Mouse (Mus musculus) neural tube, embryonic 14.5 days (tissue): Measurements from ENCODE around the gene Noa1. TPM values are rescaled to one million over a fixed set of nuclear protein-coding genes. Genes with fewer than 3 reads are reported as not detected.

Source experiments
- ATAC-seq: fragments of 200-750 bp; cut with Nextera tagmentation; 2 replicates; pipeline ENCODE4 v1.8.0; 2017; ENCODE audit warnings: low read depth, mild to moderate bottlenecking, moderate TSS enrichment, moderate library complexity
- H3K27ac ChIP-seq: fragments of 300-500 bp; sonication (generic); 2 replicates; pipeline ENCODE4 v1.5.1; 2014; ENCODE audit warnings: low read depth, mild to moderate bottlenecking, control low read depth, low read length, moderate library complexity, mixed read lengths
- H3K27me3 ChIP-seq: fragments of 300-500 bp; sonication (generic); 2 replicates; pipeline ENCODE4 v1.6.1; 2014; ENCODE audit warnings: low read length; ENCODE audit not compliant: control insufficient read depth, insufficient read depth
- H3K36me3 ChIP-seq: fragments of 300-500 bp; sonication (generic); 2 replicates; pipeline ENCODE4 v1.6.1; 2014; ENCODE audit warnings: low read length, mixed read lengths; ENCODE audit not compliant: control insufficient read depth, insufficient read depth
- H3K4me1 ChIP-seq: fragments of 300-500 bp; sonication (generic); 2 replicates; pipeline ENCODE4 v1.6.1; 2014; ENCODE audit warnings: low read length; ENCODE audit not compliant: control insufficient read depth, insufficient read depth
- H3K4me2 ChIP-seq: fragments of 300-500 bp; sonication (generic); 2 replicates; pipeline ENCODE4 v1.6.1; 2014; ENCODE audit warnings: mild to moderate bottlenecking, low read depth, low read length, control low read depth
- H3K4me3 ChIP-seq: fragments of 300-500 bp; sonication (generic); 2 replicates; pipeline ENCODE4 v1.5.1; 2014; ENCODE audit warnings: low read depth, low read length, control low read depth, mixed read lengths
- H3K9ac ChIP-seq: fragments of 300-500 bp; sonication (generic); replicated peaks from 2 replicates; pipeline ENCODE4 v1.6.1; 2014; ENCODE audit warnings: low read depth, mild to moderate bottlenecking, control low read depth, low read length, mixed read lengths
- H3K9me3 ChIP-seq: fragments of 300-500 bp; sonication (generic); 2 replicates; pipeline ENCODE4 v1.6.1; 2016; ENCODE audit warnings: low read length; ENCODE audit not compliant: control insufficient read depth
- WGBS: fragments of 180-500 bp; shearing (Covaris S2); extraction: QIAGEN DNeasy Blood & Tissue Kit; methylation state at CpG from one replicate; pipeline ENCODE4 v1.1.7; 2014; 5-methylcytosine and 5-hydroxymethylcytosine counted together
- polyA plus RNA-seq: library from polyadenylated mRNA; unstranded; fragments of >200 nt; fragmentation: Nextera tagmentation; extraction: Ambion mirVana; gene quantifications from 2 replicates; pipeline ENCODE4 v1.2.1, GENCODE M21; 2014

Gene Noa1
- polyA plus RNA-seq, 1 experiment from 2014 or later = 32.1 TPM

- Histone ChIP-seq H3K9ac (no peak overlapping the region), H3K9me3 (no peaks in the 10 kb centered on the region), H3K36me3 (peaks cover 10% of the 10 kb centered on the region), H3K4me3 (no peak overlapping the region), H3K4me1 (no peaks in the 10 kb centered on the region), H3K4me2 (no peak overlapping the region), H3K27ac (no peak overlapping the region), H3K27me3 (no peaks in the 10 kb centered on the region)
- WGBS = 95% methylated on average over 6 of the region's 6 CpGs
- no peak for ATAC-seq
Measured at GRCm38 (mm10) chr5:77277204-77277603, 32.7 kb downstream of the Noa1 start.

GRCm38 (mm10) chr5:77275950-77276349 lies 33.9 kb downstream of the Noa1 start:
- Histone ChIP-seq H3K9ac (no peak overlapping the region), H3K36me3 (no peaks in the 10 kb centered on the region), H3K27me3 (no peaks in the 10 kb centered on the region), H3K4me3 (no peak overlapping the region), H3K27ac (no peak overlapping the region), H3K4me1 (no peaks in the 10 kb centered on the region), H3K9me3 (no peaks in the 10 kb centered on the region), H3K4me2 (no peak overlapping the region)
- 89% methylated on average over 5 of the region's 5 CpGs for WGBS
- ATAC-seq = no peak

GRCm38 (mm10) chr5:77273151-77273550 lies 36.7 kb downstream of the Noa1 start:
- Histone ChIP-seq H3K36me3 (no peaks in the 10 kb centered on the region), H3K4me2 (no peak overlapping the region), H3K4me1 (0 out of 2 replicates have a peak, but pooled peaks cover 4% of the 10 kb centered on the region), H3K9me3 (no peaks in the 10 kb centered on the region), H3K27ac (no peak overlapping the region), H3K27me3 (no peaks in the 10 kb centered on the region), H3K4me3 (no peak overlapping the region), H3K9ac (no peak overlapping the region)
- 73% methylated on average over 7 of the region's 7 CpGs for WGBS
- ATAC-seq = no peak

- H3K36me3 ChIP-seq = no peaks in the 10 kb centered on the region
- no peaks in the 10 kb centered on the region for H3K9me3 ChIP-seq
- no peak overlapping the region for H3K9ac ChIP-seq
- WGBS = 73% methylated on average over 8 of the region's 8 CpGs
- no peak for ATAC-seq
- H3K4me1 ChIP-seq = peaks cover 8% of the 10 kb centered on the region; the same call in 1 of the 2 replicates
- H3K4me2 ChIP-seq = no peak overlapping the region
- H3K4me3 ChIP-seq = no peak overlapping the region
- no peaks in the 10 kb centered on the region for H3K27me3 ChIP-seq
- H3K27ac ChIP-seq = no peak overlapping the region
Measured at GRCm38 (mm10) chr5:77269399-77269798, 40.5 kb downstream of the Noa1 start.

- no peak overlapping the region for H3K27ac ChIP-seq
- no peak overlapping the region for H3K9ac ChIP-seq
- no peak overlapping the region for H3K4me3 ChIP-seq
- no peaks in the 10 kb centered on the region for H3K36me3 ChIP-seq
- no peaks in the 10 kb centered on the region for H3K27me3 ChIP-seq
- WGBS = 95% methylated on average over 30 of the region's 30 CpGs
- no peak overlapping the region; the same call in 1 of the 2 replicates for H3K4me2 ChIP-seq
- ATAC-seq = no peak
- no peaks in the 10 kb centered on the region for H3K9me3 ChIP-seq
- H3K4me1 ChIP-seq = peaks cover 8% of the 10 kb centered on the region; the same call in 1 of the 2 replicates
Measured at GRCm38 (mm10) chr5:77267957-77268624, 41.8 kb downstream of the Noa1 start.

GRCm38 (mm10) chr5:77267441-77267840 lies 42.4 kb downstream of the Noa1 start:
- Histone ChIP-seq H3K4me3 (peak overlapping the region; percentile 91; the same call in 1 of the 2 replicates), H3K27me3 (no peaks in the 10 kb centered on the region), H3K36me3 (no peaks in the 10 kb centered on the region), H3K4me2 (peak overlapping the region; percentile 80; the same call in 1 of the 2 replicates), H3K9me3 (no peaks in the 10 kb centered on the region), H3K27ac (no peak overlapping the region), H3K4me1 (peaks cover 8% of the 10 kb centered on the region; the same call in 1 of the 2 replicates), H3K9ac (no peak overlapping the region)
- ATAC-seq = no peak
- 74% methylated on average over 4 of the region's 4 CpGs for WGBS

GRCm38 (mm10) chr5:77266886-77267401 lies 42.9 kb downstream of the Noa1 start:
- Histone ChIP-seq H3K9me3 (no peaks in the 10 kb centered on the region), H3K4me3 (peak overlapping the region; percentile 91), H3K27me3 (no peaks in the 10 kb centered on the region), H3K27ac (peak overlapping the region; percentile 80), H3K4me2 (peak overlapping the region; percentile 80), H3K9ac (peak overlapping the region; percentile 72), H3K36me3 (no peaks in the 10 kb centered on the region), H3K4me1 (peaks cover 8% of the 10 kb centered on the region; the same call in 1 of the 2 replicates)
- no peak for ATAC-seq
- WGBS = 1% methylated on average over 11 of the region's 11 CpGs

- H3K4me1 ChIP-seq = peaks cover 8% of the 10 kb centered on the region; the same call in 1 of the 2 replicates
- peak overlapping the region; percentile 80 for H3K4me2 ChIP-seq
- 1% methylated on average over 60 of the region's 87 CpGs for WGBS
- ATAC-seq = peak; percentile 38
- no peaks in the 10 kb centered on the region for H3K36me3 ChIP-seq
- H3K27me3 ChIP-seq = no peaks in the 10 kb centered on the region
- peak overlapping the region; percentile 91 for H3K4me3 ChIP-seq
- H3K9me3 ChIP-seq = no peaks in the 10 kb centered on the region
- peak overlapping the region; percentile 72 for H3K9ac ChIP-seq
- peak overlapping the region; percentile 80 for H3K27ac ChIP-seq
Measured at GRCm38 (mm10) chr5:77266066-77266885, 43.6 kb downstream of the Noa1 start.

GRCm38 (mm10) chr5:77265671-77266065 lies 44.2 kb downstream of the Noa1 start:
- Histone ChIP-seq H3K27ac (peak overlapping the region; percentile 80), H3K36me3 (no peaks in the 10 kb centered on the region), H3K9me3 (no peaks in the 10 kb centered on the region), H3K4me1 (peaks cover 5% of the 10 kb centered on the region; the same call in 1 of the 2 replicates), H3K4me2 (peak overlapping the region; percentile 80), H3K9ac (peak overlapping the region; percentile 72), H3K4me3 (peak overlapping the region; percentile 91), H3K27me3 (no peaks in the 10 kb centered on the region)
- 0% methylated on average over 16 of the region's 53 CpGs for WGBS
- ATAC-seq = peak; percentile 81
